Mouse (Mus musculus): ENCODE data around the gene Efna4.

- TF ChIP-seq GATA1 (IDR thresholded peaks at IDR 0.05; ENCODE audit: borderline replicate concordance, low read length) (no peak), FLI1 (IDR thresholded peaks at IDR 0.05; ENCODE audit: low read length) (no peak)
Observed at GRCm38 (mm10) chr3:89343279-89343678, 5.5 kb upstream of the Efna4 start.

All from megakaryocyte, embryonic 14.5 days (primary cell).